Mouse (Mus musculus): ENCODE measurements around the gene Stpg3.

Stpg3 gene

GRCm38 (mm10) chr2:25180478-25180903 lies 33.9 kb downstream of the Stpg3 start, which contains the start of gene Nrarp:
Gene Nrarp, plus strand, starts transcription at chr2:25180758.
- DNase-seq (ENCODE audit: low read depth, low spot score), result peak; percentile 94

GRCm38 (mm10) chr2:25179566-25180217 lies 34.7 kb downstream of the Stpg3 start:
- DNase-seq (ENCODE audit: low read depth, low spot score), result no peak

DNA sequence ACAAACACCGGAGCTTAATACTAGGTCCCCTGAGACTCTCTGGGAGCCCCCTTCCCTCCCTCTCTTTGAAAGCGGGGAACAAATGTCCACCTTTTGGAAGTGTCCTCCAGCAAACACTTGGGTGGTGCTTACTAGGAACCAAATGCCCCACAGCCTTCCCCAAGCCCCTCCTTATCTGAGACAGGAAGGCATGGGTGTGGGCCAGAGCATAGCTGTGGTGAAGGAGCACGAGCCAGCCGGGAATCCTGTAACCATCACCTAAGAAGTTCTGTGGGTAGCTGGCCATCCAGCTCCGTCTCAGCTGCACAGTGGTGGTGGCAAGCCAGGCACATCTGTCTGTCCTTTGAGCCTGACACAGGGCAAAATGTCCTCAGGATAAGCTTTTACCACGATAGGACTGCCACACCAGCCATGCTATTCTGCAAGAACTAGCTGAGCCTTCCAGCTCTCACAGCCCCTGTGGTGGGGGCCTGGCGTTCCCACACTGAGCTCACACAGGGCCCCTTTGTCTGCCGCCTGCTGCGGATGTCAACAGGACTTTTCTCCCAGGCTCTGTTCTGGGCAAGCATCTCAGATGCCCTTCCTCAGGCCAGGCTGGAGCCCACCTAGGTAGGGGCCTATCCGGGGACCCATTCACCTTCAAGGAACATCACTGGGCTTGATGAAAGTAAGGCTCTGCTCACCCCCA lies 36.0 kb downstream of the Stpg3 start:
- DNase-seq (ENCODE audit: low read depth, low spot score), result no peak

DNA sequence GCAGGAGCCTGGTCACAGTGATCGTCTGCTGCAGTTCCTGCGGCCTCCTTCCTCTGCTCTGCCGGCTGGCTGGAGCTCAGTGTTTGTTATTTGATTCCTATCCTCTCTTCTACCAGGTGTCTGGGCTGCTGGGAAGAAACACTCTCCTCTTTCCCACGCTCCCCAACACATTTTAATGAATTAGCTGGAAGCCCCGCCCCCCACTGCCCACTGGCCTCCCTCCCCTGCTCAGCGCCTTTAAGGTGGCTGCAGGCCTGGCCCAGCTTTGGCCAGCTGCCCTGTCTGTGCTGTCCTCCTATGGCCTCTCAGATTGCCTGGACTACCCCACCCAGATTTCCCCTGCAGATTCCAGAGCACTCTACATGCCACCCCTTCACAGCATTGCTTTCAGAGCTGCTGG lies 36.8 kb downstream of the Stpg3 start:
- DNase-seq (ENCODE audit: low read depth, low spot score), result no peak

DNA sequence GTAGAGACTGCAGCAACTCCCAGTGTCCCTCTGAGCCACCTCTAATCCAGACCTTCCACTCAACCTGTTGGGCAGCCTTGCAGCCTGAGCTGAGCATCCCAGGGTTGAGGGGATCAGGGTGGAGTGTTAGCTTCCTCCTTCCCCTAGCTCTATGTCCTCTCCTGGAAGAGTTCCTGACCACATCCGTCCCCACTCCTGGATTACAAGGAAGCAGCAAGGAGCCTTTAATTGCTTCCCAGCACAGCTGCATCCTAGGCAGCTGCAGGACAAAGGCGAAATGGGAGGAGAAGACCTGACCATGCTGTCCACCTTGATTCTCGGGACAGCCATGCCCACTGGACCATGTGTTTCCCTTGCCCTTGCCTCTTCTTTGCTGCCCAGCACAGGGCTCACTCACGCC lies 37.4 kb downstream of the Stpg3 start:
- DNase-seq (ENCODE audit: low read depth, low spot score), result no peak

DNA sequence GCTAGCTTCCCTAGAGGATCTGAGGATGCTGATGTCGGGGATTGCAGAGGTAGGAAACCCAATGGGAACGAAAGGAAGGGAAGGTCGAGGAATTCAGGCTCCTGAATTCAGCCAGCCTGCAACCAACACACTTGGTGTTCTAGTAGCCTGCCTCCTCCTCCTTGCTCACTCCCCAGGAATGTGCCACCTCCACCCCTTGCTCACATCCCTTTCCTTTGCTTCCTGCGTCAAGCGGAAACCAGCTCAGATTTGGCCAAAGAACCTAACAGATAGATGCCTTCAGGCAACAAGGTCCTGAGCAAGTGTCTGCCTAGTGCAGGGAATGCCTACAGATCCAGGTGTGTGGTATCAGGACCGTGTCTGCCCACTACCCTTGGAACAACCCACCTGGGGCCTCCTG lies 37.9 kb downstream of the Stpg3 start:
- DNase-seq (ENCODE audit: low read depth, low spot score), result no peak

DNA sequence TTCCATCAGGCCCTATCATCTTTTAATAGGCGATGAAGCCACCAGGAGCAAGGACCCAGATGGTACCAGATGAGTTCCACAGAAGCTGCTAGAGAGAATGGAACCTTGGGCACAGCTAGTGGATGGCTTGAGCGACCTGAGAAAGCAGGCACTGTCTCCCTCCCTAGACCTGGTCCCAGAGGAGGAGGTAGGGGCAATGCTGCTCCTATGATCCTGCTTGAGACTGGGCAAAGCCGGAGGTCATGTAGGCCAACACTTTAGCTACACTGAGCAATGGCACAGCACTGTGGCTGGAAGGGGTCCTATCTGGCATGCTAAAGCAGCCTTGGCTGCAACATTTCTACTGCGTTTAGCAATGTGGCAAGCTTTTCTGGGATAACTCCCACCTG lies 38.8 kb downstream of the Stpg3 start:
- DNase-seq (ENCODE audit: low read depth, low spot score), result no peak

GRCm38 (mm10) chr2:25174866-25175689 lies 39.4 kb downstream of the Stpg3 start:
- no peak for DNase-seq (ENCODE audit: low read depth, low spot score)

GRCm38 (mm10) chr2:25173821-25174220 lies 40.6 kb downstream of the Stpg3 start:
- no peak for DNase-seq (ENCODE audit: low read depth, low spot score)

DNA sequence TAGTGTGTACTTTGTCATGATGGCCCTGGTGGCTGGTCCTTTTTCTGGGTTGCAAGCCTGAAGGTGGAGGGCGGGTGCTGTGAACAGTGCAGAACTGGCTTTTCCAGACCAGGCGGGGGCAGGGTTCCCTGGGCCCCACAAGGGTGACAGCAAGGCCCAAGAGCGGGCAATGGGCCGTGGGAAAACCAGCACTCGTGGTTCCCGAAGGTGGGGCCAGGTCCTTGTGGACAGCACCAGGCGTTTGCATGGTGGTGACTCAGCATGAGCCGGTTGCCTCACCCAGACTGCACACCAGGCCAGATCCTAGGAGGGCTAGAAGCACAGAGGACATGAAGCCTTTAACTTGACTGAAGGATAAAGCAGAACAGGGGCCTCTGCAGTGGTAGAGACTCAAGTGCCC lies 41.8 kb downstream of the Stpg3 start:
- DNase-seq (ENCODE audit: low read depth, low spot score), result no peak

DNA sequence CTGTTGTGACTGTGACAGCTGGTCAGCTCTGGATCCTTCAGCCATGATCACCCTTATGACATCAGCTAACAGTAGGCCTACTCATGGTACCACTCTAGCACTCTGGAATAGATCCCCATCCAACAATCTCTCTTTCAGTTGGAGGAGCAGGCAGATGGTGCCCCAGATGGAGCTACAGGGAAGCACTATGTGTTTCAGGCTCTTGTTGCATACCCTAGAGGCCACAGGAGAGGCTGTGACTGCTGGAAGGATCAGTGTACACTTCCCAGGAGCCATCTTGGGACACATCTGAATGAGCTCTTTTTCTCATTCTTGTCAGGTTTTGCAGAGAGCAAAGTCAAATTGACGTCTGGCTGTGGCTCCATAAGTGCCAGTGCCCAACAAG lies 42.7 kb downstream of the Stpg3 start:
- no peak for DNase-seq (ENCODE audit: low read depth, low spot score)

GRCm38 (mm10) chr2:25171101-25171768 lies 43.2 kb downstream of the Stpg3 start:
- no peak for DNase-seq (ENCODE audit: low read depth, low spot score)

- DNase-seq (ENCODE audit: low read depth, low spot score), result no peak
Measured at GRCm38 (mm10) chr2:25170326-25171100, 43.9 kb downstream of the Stpg3 start.

DNA sequence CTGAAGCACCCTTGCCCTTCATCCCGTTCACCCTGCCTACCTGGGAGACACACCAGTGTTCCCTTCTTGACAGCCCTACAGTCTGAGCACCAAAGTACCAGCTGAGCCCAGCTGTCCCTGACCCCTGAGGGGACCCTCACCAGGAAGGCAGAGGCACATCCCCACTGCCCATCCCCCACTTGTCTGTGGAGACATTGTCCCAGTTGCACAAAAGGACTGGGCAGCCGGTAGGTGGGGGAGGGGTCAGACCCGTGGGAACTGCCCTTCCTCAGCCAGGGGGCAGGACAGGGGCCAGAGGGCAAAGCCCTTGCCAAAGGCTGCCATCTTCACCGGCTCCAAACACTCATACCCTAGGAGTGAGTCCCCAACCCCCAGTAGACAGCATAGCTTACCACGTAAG lies 44.7 kb downstream of the Stpg3 start:
- no peak for DNase-seq (ENCODE audit: low read depth, low spot score)

DNA sequence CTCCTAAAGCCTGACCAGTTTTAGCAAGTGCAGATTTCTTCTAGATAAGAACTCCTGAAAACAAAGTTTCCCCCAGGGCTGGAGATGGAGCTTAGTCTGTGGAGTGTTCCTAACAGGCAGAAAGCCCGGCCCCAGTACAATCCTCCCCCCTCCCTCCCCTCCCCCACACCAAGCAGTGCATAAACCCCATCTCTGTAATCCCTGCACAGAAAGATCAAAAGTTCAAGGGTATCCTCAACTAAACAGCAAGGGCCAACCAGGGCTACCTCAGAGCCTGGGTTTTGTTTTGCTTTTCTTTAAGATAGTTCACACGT lies 45.8 kb downstream of the Stpg3 start:
- DNase-seq (ENCODE audit: low read depth, low spot score), result no peak

- DNase-seq (ENCODE audit: low read depth, low spot score), result no peak
Measured at GRCm38 (mm10) chr2:25167919-25168664, 46.3 kb downstream of the Stpg3 start.

GRCm38 (mm10) chr2:25167481-25167880 lies 47.0 kb downstream of the Stpg3 start:
- no peak for DNase-seq (ENCODE audit: low read depth, low spot score)

All from A20 (cell line).